Mouse (Mus musculus): ENCODE results near the gene Gm21190.
A peak's percentile ranks its signal among the peaks of the same experiment; 100 is the strongest.
"Not testable (repeated sequence)": the region's sequence is repeated elsewhere in the genome, so short reads cannot be mapped to it uniquely, and the experiment has no call there.

Gm21190 gene

GRCm38 (mm10) chr5:15529122-15529521, at the start of gene Gm21190:
Gene Gm21190 (minus strand): TSS chr5:15529222.
- DNase-seq (ENCODE audit: low spot score) = not testable (repeated sequence)

GRCm38 (mm10) chr5:15577033-15577432, 48.0 kb upstream of the Gm21190 start, which contains the start of gene Gm21083:
Gene Gm21083 (plus strand): TSS chr5:15577333.
- DNase-seq (ENCODE audit: low spot score) = not testable (repeated sequence)

GRCm38 (mm10) chr5:15573735-15574134, 44.7 kb upstream of the Gm21190 start:
- DNase-seq (ENCODE audit: low spot score) = not testable (repeated sequence)

GRCm38 (mm10) chr5:15561425-15562264, 32.6 kb upstream of the Gm21190 start:
- not testable (repeated sequence) for DNase-seq (ENCODE audit: low spot score)

DNA sequence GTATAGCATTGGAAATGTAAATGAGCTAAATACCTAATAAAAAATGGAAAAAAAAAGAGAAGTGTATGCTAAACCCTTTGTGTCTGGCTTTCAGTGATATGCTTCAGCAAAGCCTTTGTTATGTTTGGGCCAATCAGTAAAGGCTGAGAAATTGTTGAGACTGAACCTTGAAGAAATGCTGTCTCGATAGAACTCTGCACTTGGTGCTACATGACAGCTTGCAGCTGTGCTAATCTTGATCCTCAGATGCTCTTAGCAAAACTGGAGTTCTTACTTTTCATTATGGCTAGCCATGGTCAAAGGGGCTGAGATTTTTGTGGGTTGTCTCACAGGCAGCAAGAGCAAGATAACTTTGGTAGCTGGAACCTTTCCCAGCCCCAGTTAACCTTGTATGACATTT, 29.6 kb upstream of the Gm21190 start:
- DNase-seq (ENCODE audit: low spot score) = not testable (repeated sequence)

GRCm38 (mm10) chr5:15549606-15550005, 20.6 kb upstream of the Gm21190 start:
- DNase-seq (ENCODE audit: low spot score) = not testable (repeated sequence)

- DNase-seq (ENCODE audit: low spot score) = not testable (repeated sequence)
Measured at GRCm38 (mm10) chr5:15549134-15549533, 20.1 kb upstream of the Gm21190 start.

DNA sequence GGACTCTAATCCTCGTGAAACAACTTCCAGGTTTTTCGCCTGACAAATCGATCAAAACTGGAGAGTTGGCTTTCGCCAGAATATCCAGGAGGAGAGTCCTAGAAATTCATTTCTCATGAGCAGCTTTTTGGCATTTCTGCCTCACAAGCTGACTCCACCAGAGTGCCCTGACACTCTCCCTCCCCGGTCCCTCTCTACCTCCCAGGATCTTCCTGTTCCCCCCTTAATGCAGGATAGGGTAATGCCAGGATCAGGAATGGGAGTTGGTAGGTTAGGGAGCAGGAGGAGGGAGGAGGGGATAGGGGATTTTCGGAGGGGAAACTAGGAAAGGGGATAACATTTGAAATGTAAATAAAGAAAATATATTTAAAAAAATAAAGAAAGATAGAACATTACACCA, 19.6 kb upstream of the Gm21190 start:
- not testable (repeated sequence) for DNase-seq (ENCODE audit: low spot score)

DNA sequence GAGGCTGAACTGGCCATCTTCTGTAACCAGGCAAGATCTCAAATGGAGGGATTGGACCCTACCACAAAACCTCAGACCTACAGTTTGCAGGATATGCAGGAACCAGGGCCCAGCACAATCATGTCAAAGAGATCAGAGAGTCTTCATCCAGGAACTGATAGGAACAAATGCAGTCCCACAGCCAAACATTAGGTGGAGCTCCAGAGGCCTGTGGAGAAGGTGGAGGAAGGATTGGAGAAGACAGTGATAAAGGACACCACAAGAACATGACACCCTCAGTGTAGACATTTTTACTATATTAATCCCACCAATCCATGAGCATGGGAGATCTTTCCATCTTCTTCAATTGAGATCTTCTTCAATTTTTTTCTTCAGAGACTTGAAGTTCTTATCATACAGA, 6.6 kb downstream of the Gm21190 start:
- DNase-seq (ENCODE audit: low spot score) = not testable (repeated sequence)

GRCm38 (mm10) chr5:15522028-15522427, 7.0 kb downstream of the Gm21190 start:
- not testable (repeated sequence) for DNase-seq (ENCODE audit: low spot score)

GRCm38 (mm10) chr5:15520418-15520817, 8.6 kb downstream of the Gm21190 start:
- not testable (repeated sequence) for DNase-seq (ENCODE audit: low spot score)

DNA sequence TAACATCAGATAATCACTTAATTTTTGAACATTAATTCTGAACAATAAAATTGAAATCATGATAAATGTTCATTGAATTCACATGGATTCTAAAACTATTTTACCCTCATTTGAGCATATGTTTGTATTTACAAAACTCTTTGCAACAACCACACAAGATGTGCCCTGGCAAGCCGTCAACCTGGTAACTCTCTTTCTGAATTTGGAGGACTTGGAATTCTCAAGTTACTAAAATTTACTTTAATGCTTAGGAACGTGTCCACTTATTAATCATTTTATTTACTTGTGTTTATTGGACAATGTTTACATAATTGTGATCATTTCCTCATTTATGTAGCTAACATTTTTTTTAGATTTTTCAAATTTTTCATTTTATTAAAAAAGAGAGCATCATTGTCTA, 11.9 kb downstream of the Gm21190 start:
- DNase-seq (ENCODE audit: low spot score) = not testable (repeated sequence)

- not testable (repeated sequence) for DNase-seq (ENCODE audit: low spot score)
Measured at GRCm38 (mm10) chr5:15512236-15512635, 16.8 kb downstream of the Gm21190 start.

- DNase-seq (ENCODE audit: low spot score) = not testable (repeated sequence)
Measured at GRCm38 (mm10) chr5:15509911-15510310, 19.1 kb downstream of the Gm21190 start.

DNA sequence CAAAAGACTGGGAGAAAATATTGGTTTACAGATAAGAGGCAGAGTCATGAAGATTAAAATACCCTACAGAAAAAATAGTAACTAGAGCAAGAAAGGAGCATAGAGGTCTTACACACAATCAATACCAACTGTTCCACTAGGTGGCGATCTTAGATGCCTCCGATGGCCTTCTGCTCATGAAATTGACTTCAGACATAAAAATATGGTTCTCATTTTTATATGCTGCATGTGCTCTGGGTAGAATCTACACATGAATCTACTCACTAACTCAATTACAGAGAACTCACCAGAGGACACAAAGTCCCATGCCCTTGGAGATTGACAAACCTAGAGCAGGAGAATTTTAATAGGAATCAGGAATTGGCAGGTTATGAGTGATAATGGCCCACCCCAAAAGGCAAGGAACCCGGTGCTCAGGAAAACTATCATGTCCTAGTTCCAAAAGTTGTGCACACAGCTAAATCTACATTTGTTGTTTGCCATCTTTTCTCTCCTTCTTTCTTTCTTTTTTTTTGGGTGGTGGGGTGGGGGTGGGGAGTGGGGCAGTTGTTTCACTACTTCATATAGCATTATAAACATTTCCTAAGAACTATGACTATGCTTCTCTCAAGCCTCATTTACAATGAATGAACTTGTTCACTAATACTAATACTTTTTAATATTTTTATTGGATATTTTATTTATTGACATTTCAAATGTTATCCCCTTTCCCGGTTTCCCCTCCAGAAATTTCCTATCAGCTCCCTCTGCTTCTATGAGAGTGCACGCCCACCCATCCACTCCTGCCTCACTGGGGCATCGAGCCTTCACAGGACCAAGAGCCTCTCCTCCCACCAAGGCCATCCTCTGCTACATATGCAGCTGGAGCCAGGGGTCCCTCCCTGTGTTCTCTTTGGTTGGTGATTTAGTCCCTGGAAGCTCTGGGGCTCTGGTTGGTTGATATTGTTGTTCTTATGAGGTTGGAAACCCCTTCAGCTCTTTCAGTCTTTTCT, 20.3 kb downstream of the Gm21190 start:
- not testable (repeated sequence) for DNase-seq (ENCODE audit: low spot score)

- DNase-seq (ENCODE audit: low spot score) = not testable (repeated sequence)
Measured at GRCm38 (mm10) chr5:15507757-15508459, 21.1 kb downstream of the Gm21190 start.

DNA sequence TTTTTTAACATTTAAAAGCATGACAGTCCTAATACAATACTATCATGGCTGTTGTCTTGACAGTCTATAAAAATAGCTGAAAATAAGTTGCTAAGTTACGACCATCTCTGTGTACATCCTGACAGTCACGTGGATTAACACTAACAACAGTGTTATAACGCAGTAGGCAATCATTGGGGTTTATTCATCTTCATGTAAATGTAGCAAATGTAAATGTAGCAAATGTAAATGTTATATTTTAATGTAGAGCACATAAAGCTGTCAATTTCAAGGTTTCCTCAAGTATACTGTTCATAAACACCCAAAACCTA, 21.8 kb downstream of the Gm21190 start:
- no peak for DNase-seq (ENCODE audit: low spot score)

DNA sequence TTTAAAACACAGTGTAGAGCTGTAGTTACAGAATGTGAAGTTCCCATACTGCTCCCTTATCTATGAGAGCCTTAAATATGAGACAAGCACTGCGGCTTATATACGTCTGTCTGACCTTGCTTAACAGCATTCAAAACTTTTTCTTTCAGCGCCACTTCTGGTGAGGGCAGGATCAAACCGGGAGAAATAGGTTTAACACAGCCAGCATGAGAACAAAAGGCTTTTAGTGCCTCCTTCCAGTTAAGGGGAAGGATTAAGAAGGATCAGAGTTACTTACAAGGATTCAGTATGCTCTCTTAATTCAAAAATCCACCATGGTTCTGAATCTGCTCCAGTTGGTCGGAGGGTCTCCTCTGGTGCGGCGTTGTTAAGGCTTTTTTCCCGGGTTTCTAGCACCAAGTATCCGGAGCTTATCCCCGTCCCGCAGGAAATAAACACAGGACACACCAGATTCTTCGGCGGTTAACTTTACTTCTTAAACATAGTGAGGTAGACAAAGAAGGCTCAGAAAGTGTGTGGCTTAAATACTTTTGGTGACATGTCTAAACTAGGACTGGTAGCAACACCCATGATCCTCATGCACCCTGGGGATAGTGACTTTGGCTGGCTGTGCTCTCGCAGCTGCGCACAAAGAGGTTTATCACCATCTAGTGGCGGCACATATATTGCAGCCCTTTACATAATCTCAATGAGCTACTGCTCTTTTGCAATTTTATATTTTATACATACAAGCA, 22.3 kb downstream of the Gm21190 start:
- DNase-seq (ENCODE audit: low spot score) = no peak

DNA sequence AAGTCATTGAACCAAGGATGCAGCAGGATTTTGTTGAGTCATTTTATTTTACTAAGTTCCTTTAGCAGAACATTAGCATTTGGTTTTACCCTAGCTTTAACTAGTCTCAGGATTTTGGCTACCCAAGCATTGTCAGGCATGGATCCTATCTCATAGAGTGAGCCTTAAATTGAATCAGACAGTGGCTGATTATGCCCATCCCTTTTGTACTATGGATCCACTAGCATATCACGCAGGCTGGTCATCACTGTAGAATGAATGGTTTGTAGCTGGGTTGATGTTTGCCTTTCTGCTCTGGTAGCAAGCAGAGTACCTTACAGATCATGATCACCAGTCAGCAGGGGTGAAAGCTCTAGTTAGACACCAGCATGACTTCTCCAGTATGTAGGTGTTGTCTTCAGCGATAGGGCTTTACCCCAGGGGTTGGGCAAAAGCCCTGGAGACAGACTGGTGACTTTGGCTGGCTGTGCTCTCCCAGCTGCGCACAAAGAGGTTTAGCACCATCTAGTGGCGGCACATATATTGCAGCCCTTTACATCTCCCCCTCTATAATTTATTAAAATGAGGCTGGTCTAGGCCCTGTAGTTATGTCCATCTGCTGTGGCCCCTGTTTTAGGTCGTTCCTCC, 30.1 kb downstream of the Gm21190 start:
- peak; percentile 23 for DNase-seq (ENCODE audit: low spot score)

DNA sequence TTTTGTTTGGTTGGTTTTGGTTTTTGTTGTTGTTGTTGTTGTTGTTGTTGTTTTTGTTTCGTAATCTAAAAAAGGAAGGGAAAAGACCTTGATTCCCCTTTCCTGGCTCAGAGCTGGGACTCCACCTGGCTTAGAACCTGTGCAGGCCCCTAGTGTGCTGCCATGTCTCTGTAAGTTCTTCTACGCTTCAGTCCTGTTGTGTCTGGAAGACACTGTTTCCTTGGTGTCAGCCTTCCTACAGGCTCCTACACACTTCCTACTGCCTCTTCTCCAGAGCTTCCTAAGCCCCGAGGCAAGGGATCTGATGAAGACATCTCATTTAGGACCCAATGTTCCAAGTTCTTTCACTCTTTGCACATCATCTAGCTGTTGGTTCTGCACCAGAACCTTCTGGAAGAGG, 30.7 kb downstream of the Gm21190 start:
- not testable (repeated sequence) for DNase-seq (ENCODE audit: low spot score)

DNA sequence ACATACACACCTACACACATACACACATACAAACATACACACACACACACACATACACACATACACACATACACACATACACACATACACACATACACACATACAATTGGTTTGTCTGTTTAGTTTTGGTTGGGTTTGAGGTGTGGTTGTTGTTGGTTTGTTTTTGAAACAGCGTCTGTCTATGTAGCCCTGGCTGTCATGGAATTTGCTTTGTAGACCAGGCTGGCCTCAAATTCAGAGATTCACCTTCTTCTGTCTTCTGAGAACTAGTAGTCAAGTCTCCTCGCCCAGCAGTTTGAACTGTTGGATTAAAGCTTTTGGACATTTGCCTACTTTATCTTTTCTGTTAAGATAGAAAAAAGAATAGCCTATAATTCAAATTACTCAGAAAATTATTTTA, 38.1 kb downstream of the Gm21190 start:
- not testable (repeated sequence) for DNase-seq (ENCODE audit: low spot score)
